Mouse (Mus musculus): ENCODE data around the gene Acvrl1.

The Acvrl1 gene

GRCm38 (mm10) chr15:101128181-101129089 is at the start of gene Acvrl1:
Acvrl1 (plus strand) TSS chr15:101128522.
- DNase-seq (ENCODE audit: low read depth, low spot score): no peak

GRCm38 (mm10) chr15:101078731-101079156 is 49.6 kb upstream of the Acvrl1 start:
- DNase-seq (ENCODE audit: low read depth, low spot score): peak; percentile 51

GRCm38 (mm10) chr15:101080031-101080520 is 48.2 kb upstream of the Acvrl1 start:
- peak; percentile 47 for DNase-seq (ENCODE audit: low read depth, low spot score)

- peak; percentile 45 for DNase-seq (ENCODE audit: low read depth, low spot score)
Observed at GRCm38 (mm10) chr15:101081035-101081548, 47.2 kb upstream of the Acvrl1 start.

- peak; percentile 94 for DNase-seq (ENCODE audit: low read depth, low spot score)
Observed at GRCm38 (mm10) chr15:101082236-101082635, 46.1 kb upstream of the Acvrl1 start.

GRCm38 (mm10) chr15:101084499-101084898 is 43.8 kb upstream of the Acvrl1 start:
- DNase-seq (ENCODE audit: low read depth, low spot score): no peak

GRCm38 (mm10) chr15:101086451-101086850 is 41.9 kb upstream of the Acvrl1 start:
- no peak for DNase-seq (ENCODE audit: low read depth, low spot score)

GRCm38 (mm10) chr15:101086956-101087355 is 41.4 kb upstream of the Acvrl1 start:
- no peak for DNase-seq (ENCODE audit: low read depth, low spot score)

GRCm38 (mm10) chr15:101088291-101088690 is 40.0 kb upstream of the Acvrl1 start:
- DNase-seq (ENCODE audit: low read depth, low spot score): no peak

GRCm38 (mm10) chr15:101091551-101091950 is 36.8 kb upstream of the Acvrl1 start:
- DNase-seq (ENCODE audit: low read depth, low spot score): no peak

GRCm38 (mm10) chr15:101092121-101092828 is 36.0 kb upstream of the Acvrl1 start:
- DNase-seq (ENCODE audit: low read depth, low spot score): peak; percentile 53

- DNase-seq (ENCODE audit: low read depth, low spot score): peak; percentile 94
Observed at GRCm38 (mm10) chr15:101092829-101093648, 35.3 kb upstream of the Acvrl1 start.

GRCm38 (mm10) chr15:101093988-101094387 is 34.3 kb upstream of the Acvrl1 start:
- peak; percentile 60 for DNase-seq (ENCODE audit: low read depth, low spot score)

- DNase-seq (ENCODE audit: low read depth, low spot score): peak; percentile 60
Observed at GRCm38 (mm10) chr15:101094979-101095378, 33.3 kb upstream of the Acvrl1 start.

GRCm38 (mm10) chr15:101095392-101095791 is 32.9 kb upstream of the Acvrl1 start:
- no peak for DNase-seq (ENCODE audit: low read depth, low spot score)

- peak; percentile 80 for DNase-seq (ENCODE audit: low read depth, low spot score)
Observed at GRCm38 (mm10) chr15:101097985-101098651, 30.2 kb upstream of the Acvrl1 start.

GRCm38 (mm10) chr15:101100996-101101395 is 27.3 kb upstream of the Acvrl1 start:
- DNase-seq (ENCODE audit: low read depth, low spot score): no peak

- no peak for DNase-seq (ENCODE audit: low read depth, low spot score)
Observed at GRCm38 (mm10) chr15:101103605-101104304, 24.6 kb upstream of the Acvrl1 start.

GRCm38 (mm10) chr15:101105496-101105994 is 22.8 kb upstream of the Acvrl1 start:
- DNase-seq (ENCODE audit: low read depth, low spot score): peak; percentile 86

GRCm38 (mm10) chr15:101106011-101106410 is 22.3 kb upstream of the Acvrl1 start:
- peak; percentile 47 for DNase-seq (ENCODE audit: low read depth, low spot score)

All from ZHBTc4 (cell line).